Mouse (Mus musculus) liver, embryonic 12.5 days (tissue): ENCODE data around the gene Rasa4. TPM values are rescaled to one million over a fixed set of nuclear protein-coding genes. Genes with fewer than 3 reads are reported as not detected.

Experiments
- ATAC-seq: fragments of 200-750 bp; cut with Nextera tagmentation; 2 replicates; pipeline ENCODE4 v1.8.0; 2017; ENCODE audit warnings: moderate number of reproducible peaks, mild to moderate bottlenecking, moderate library complexity
- H3K27ac ChIP-seq: fragments of 300-500 bp; sonication (generic); 2 replicates; pipeline ENCODE4 v1.5.1; 2016; ENCODE audit warnings: mild to moderate bottlenecking
- H3K27me3 ChIP-seq: fragments of 300-500 bp; sonication (generic); replicated peaks from 2 replicates; pipeline ENCODE4 v1.6.1; 2016; ENCODE audit warnings: mild to moderate bottlenecking, moderate library complexity
- H3K36me3 ChIP-seq: fragments of 300-500 bp; sonication (generic); 2 replicates; pipeline ENCODE4 v1.6.1; 2016; ENCODE audit warnings: mild to moderate bottlenecking, moderate library complexity
- H3K4me1 ChIP-seq: fragments of 300-500 bp; sonication (generic); 2 replicates; pipeline ENCODE4 v1.6.1; 2016
- H3K4me2 ChIP-seq: fragments of 300-500 bp; sonication (generic); 2 replicates; pipeline ENCODE4 v1.6.1; 2016; ENCODE audit warnings: mild to moderate bottlenecking, moderate library complexity
- H3K4me3 ChIP-seq: fragments of 300-500 bp; sonication (generic); 2 replicates; pipeline ENCODE4 v1.5.1; 2016; ENCODE audit warnings: mild to moderate bottlenecking, moderate library complexity
- H3K9ac ChIP-seq: fragments of 300-500 bp; sonication (generic); 2 replicates; pipeline ENCODE4 v1.6.1; 2016; ENCODE audit warnings: mild to moderate bottlenecking, moderate library complexity
- H3K9me3 ChIP-seq: fragments of 300-500 bp; sonication (generic); replicated peaks from 2 replicates; pipeline ENCODE4 v1.6.1; 2016; ENCODE audit warnings: mild to moderate bottlenecking, moderate library complexity
- WGBS: fragments of 180-500 bp; shearing (Covaris S2); methylation state at CpG from one replicate; pipeline ENCODE4 v1.1.7; 2016; ENCODE audit not compliant: insufficient replicate concordance; 5-methylcytosine and 5-hydroxymethylcytosine counted together
- polyA plus RNA-seq: library from polyadenylated mRNA; unstranded; fragments of >200 nt; fragmentation: Nextera tagmentation; extraction: Ambion mirVana; gene quantifications from 2 replicates; pipeline ENCODE4 v1.2.1, GENCODE M21; 2016

Gene Rasa4
- polyA plus RNA-seq, 1 experiment from 2014 or later, result 1.6 TPM

- H3K9ac ChIP-seq, result no peak overlapping the region
- H3K4me2 ChIP-seq, result no peak overlapping the region
- H3K27me3 ChIP-seq, result peaks cover 21% of the 10 kb centered on the region
- 43% methylated on average over 11 of the region's 11 CpGs for WGBS
- H3K36me3 ChIP-seq, result no peaks in the 10 kb centered on the region
- no peak overlapping the region for H3K4me3 ChIP-seq
- H3K9me3 ChIP-seq, result no peaks in the 10 kb centered on the region
- no peak overlapping the region for H3K27ac ChIP-seq
- ATAC-seq, result no peak
- no peaks in the 10 kb centered on the region for H3K4me1 ChIP-seq
Observed at GRCm38 (mm10) chr5:136073526-136073925, 10.2 kb upstream of the Rasa4 start.

GRCm38 (mm10) chr5:136075076-136075475 lies 8.6 kb upstream of the Rasa4 start:
- Histone ChIP-seq H3K4me3 (no peak overlapping the region), H3K9ac (no peak overlapping the region), H3K4me2 (no peak overlapping the region), H3K27me3 (peaks cover 21% of the 10 kb centered on the region), H3K27ac (no peak overlapping the region), H3K36me3 (no peaks in the 10 kb centered on the region), H3K4me1 (no peaks in the 10 kb centered on the region), H3K9me3 (no peaks in the 10 kb centered on the region)
- 37% methylated on average over 5 of the region's 5 CpGs for WGBS
- no peak for ATAC-seq

GRCm38 (mm10) chr5:136076284-136076683 lies 7.4 kb upstream of the Rasa4 start:
- no peak overlapping the region for H3K27ac ChIP-seq
- no peak overlapping the region for H3K9ac ChIP-seq
- no peaks in the 10 kb centered on the region for H3K36me3 ChIP-seq
- peaks cover 23% of the 10 kb centered on the region for H3K27me3 ChIP-seq
- no peak for ATAC-seq
- 51% methylated on average over 7 of the region's 7 CpGs for WGBS
- H3K9me3 ChIP-seq, result no peaks in the 10 kb centered on the region
- H3K4me2 ChIP-seq, result no peak overlapping the region
- H3K4me1 ChIP-seq, result no peaks in the 10 kb centered on the region
- H3K4me3 ChIP-seq, result no peak overlapping the region

GRCm38 (mm10) chr5:136077001-136077550 lies 6.6 kb upstream of the Rasa4 start:
- Histone ChIP-seq H3K27me3 (peaks cover 20% of the 10 kb centered on the region), H3K9me3 (no peaks in the 10 kb centered on the region), H3K27ac (no peak overlapping the region), H3K4me2 (no peak overlapping the region), H3K9ac (no peak overlapping the region), H3K36me3 (no peaks in the 10 kb centered on the region), H3K4me3 (no peak overlapping the region), H3K4me1 (no peaks in the 10 kb centered on the region)
- WGBS, result 64% methylated on average over 9 of the region's 9 CpGs
- ATAC-seq, result no peak

GRCm38 (mm10) chr5:136078136-136078535 lies 5.6 kb upstream of the Rasa4 start:
- Histone ChIP-seq H3K27ac (no peak overlapping the region), H3K9ac (no peak overlapping the region), H3K9me3 (no peaks in the 10 kb centered on the region), H3K27me3 (peaks cover 20% of the 10 kb centered on the region), H3K36me3 (no peaks in the 10 kb centered on the region), H3K4me2 (no peak overlapping the region), H3K4me3 (no peak overlapping the region), H3K4me1 (0 out of 2 replicates have a peak, but pooled peaks cover under 1% of the 10 kb centered on the region)
- WGBS, result 74% methylated on average over 5 of the region's 5 CpGs
- no peak for ATAC-seq

GRCm38 (mm10) chr5:136082345-136082744 lies 1.4 kb upstream of the Rasa4 start:
- Histone ChIP-seq H3K4me1 (peaks cover 25% of the 10 kb centered on the region), H3K27me3 (peaks cover 36% of the 10 kb centered on the region), H3K9ac (no peak overlapping the region), H3K27ac (no peak overlapping the region), H3K9me3 (no peaks in the 10 kb centered on the region), H3K4me3 (no peak overlapping the region), H3K36me3 (no peaks in the 10 kb centered on the region), H3K4me2 (no peak overlapping the region)
- no peak for ATAC-seq
- WGBS, result 57% methylated on average over 4 of the region's 4 CpGs

- H3K4me1 ChIP-seq, result peaks cover 35% of the 10 kb centered on the region
- peak overlapping the region; percentile 58 for H3K4me3 ChIP-seq
- H3K27me3 ChIP-seq, result peaks cover 47% of the 10 kb centered on the region
- peak overlapping the region; percentile 39 for H3K9ac ChIP-seq
- WGBS, result 4% methylated on average over 23 of the region's 23 CpGs
- H3K36me3 ChIP-seq, result no peaks in the 10 kb centered on the region
- H3K27ac ChIP-seq, result no peak overlapping the region
- peak; percentile 11; the same call in 1 of the 2 replicates for ATAC-seq
- H3K9me3 ChIP-seq, result no peaks in the 10 kb centered on the region
- peak overlapping the region; percentile 86 for H3K4me2 ChIP-seq
Observed at GRCm38 (mm10) chr5:136084144-136084881, 597 bp downstream of the Rasa4 start.

GRCm38 (mm10) chr5:136084891-136085651 lies 1.4 kb downstream of the Rasa4 start:
- no peak overlapping the region for H3K9ac ChIP-seq
- 26% methylated on average over 19 of the region's 21 CpGs for WGBS
- peak overlapping the region; percentile 58; the same call in 1 of the 2 replicates for H3K4me3 ChIP-seq
- peaks cover 35% of the 10 kb centered on the region for H3K4me1 ChIP-seq
- no peaks in the 10 kb centered on the region for H3K36me3 ChIP-seq
- H3K27me3 ChIP-seq, result peaks cover 47% of the 10 kb centered on the region
- H3K4me2 ChIP-seq, result peak overlapping the region; percentile 86
- H3K27ac ChIP-seq, result no peak overlapping the region
- H3K9me3 ChIP-seq, result no peaks in the 10 kb centered on the region
- no peak for ATAC-seq

- Histone ChIP-seq H3K27me3 (peaks cover 51% of the 10 kb centered on the region), H3K36me3 (no peaks in the 10 kb centered on the region), H3K27ac (no peak overlapping the region), H3K4me2 (no peak overlapping the region), H3K9ac (no peak overlapping the region), H3K9me3 (no peaks in the 10 kb centered on the region), H3K4me1 (peaks cover 35% of the 10 kb centered on the region), H3K4me3 (no peak overlapping the region)
- ATAC-seq, result no peak
- WGBS, result 65% methylated on average over 8 of the region's 8 CpGs
Observed at GRCm38 (mm10) chr5:136086290-136086689, 2.6 kb downstream of the Rasa4 start.

- H3K36me3 ChIP-seq, result no peaks in the 10 kb centered on the region
- H3K27ac ChIP-seq, result no peak overlapping the region
- peaks cover 63% of the 10 kb centered on the region for H3K27me3 ChIP-seq
- H3K4me1 ChIP-seq, result peaks cover 28% of the 10 kb centered on the region
- H3K9me3 ChIP-seq, result no peaks in the 10 kb centered on the region
- no peak overlapping the region for H3K9ac ChIP-seq
- no peak overlapping the region for H3K4me3 ChIP-seq
- H3K4me2 ChIP-seq, result no peak overlapping the region
- ATAC-seq, result no peak
- WGBS, result 27% methylated on average over 14 of the region's 14 CpGs
Observed at GRCm38 (mm10) chr5:136088821-136089575, 5.3 kb downstream of the Rasa4 start.

- H3K9ac ChIP-seq, result no peak overlapping the region
- no peaks in the 10 kb centered on the region for H3K36me3 ChIP-seq
- WGBS, result 60% methylated on average over 5 of the region's 5 CpGs
- H3K4me3 ChIP-seq, result no peak overlapping the region
- peaks cover 37% of the 10 kb centered on the region for H3K27me3 ChIP-seq
- H3K9me3 ChIP-seq, result no peaks in the 10 kb centered on the region
- no peak for ATAC-seq
- H3K27ac ChIP-seq, result no peak overlapping the region
- H3K4me1 ChIP-seq, result peaks cover 10% of the 10 kb centered on the region
- H3K4me2 ChIP-seq, result no peak overlapping the region
Observed at GRCm38 (mm10) chr5:136091927-136092326, 8.2 kb downstream of the Rasa4 start.
